Mouse (Mus musculus): Measurements from ENCODE around the gene Mad1l1. TPM values are rescaled to one million over a fixed set of nuclear protein-coding genes. Genes with fewer than 3 reads are reported as not detected.

Mad1l1 gene
- polyA plus RNA-seq, 2 experiments: 31.8 to 38.2 TPM

GRCm38 (mm10) chr5:140255265-140255664, 66.1 kb downstream of the Mad1l1 start:
- Histone ChIP-seq H3K4me3 (replicated peaks; ENCODE audit: low read length) (no peak overlapping the region), H3K4me1 (ENCODE audit: control insufficient read depth, insufficient read depth, low read length) (no peaks in the 10 kb centered on the region), H3K36me3 (ENCODE audit: control insufficient read depth, insufficient read depth, low read length) (peaks cover 4% of the 10 kb centered on the region; the same call in 1 of the 2 replicates), H3K9me3 (ENCODE audit: control insufficient read depth, low read length) (no peaks in the 10 kb centered on the region), H3K27ac (replicated peaks; ENCODE audit: low read depth, low read length) (no peak overlapping the region), H3K9ac (ENCODE audit: low read depth, low read length, severe bottlenecking) (no peak overlapping the region), H3K4me2 (replicated peaks; ENCODE audit: low read depth, low read length, severe bottlenecking) (no peak overlapping the region), H3K27me3 (ENCODE audit: control insufficient read depth, insufficient read depth, low read length) (no peaks in the 10 kb centered on the region)
- no peak for TF ChIP-seq POLR2A (IDR thresholded peaks at IDR 0.05; ENCODE audit: borderline replicate concordance, extremely low read depth, insufficient read depth, insufficient read length)
- DNase-seq (ENCODE audit: low spot score) (no peak), ATAC-seq (ENCODE audit: low FRiP score, low read depth) (no peak)
- WGBS: 73% methylated on average over 5 of the region's 5 CpGs

- DNase-seq (ENCODE audit: low spot score) (no peak), ATAC-seq (ENCODE audit: low FRiP score, low read depth) (no peak)
- H3K27ac ChIP-seq (replicated peaks; ENCODE audit: low read depth, low read length): no peak overlapping the region
- H3K9me3 ChIP-seq (ENCODE audit: control insufficient read depth, low read length): no peaks in the 10 kb centered on the region
- no peak overlapping the region for H3K4me3 ChIP-seq (replicated peaks; ENCODE audit: low read length)
- 88% methylated on average over 1 of the region's 1 CpGs for WGBS
- H3K4me2 ChIP-seq (replicated peaks; ENCODE audit: low read depth, low read length, severe bottlenecking): no peak overlapping the region
- no peaks in the 10 kb centered on the region for H3K4me1 ChIP-seq (ENCODE audit: control insufficient read depth, insufficient read depth, low read length)
- no peaks in the 10 kb centered on the region for H3K36me3 ChIP-seq (ENCODE audit: control insufficient read depth, insufficient read depth, low read length)
- H3K9ac ChIP-seq (ENCODE audit: low read depth, low read length, severe bottlenecking): no peak overlapping the region
- no peak for TF ChIP-seq POLR2A (IDR thresholded peaks at IDR 0.05; ENCODE audit: borderline replicate concordance, extremely low read depth, insufficient read depth, insufficient read length)
- no peaks in the 10 kb centered on the region for H3K27me3 ChIP-seq (ENCODE audit: control insufficient read depth, insufficient read depth, low read length)
These were observed 66.7 kb downstream of the Mad1l1 start for GRCm38 (mm10) chr5:140254656-140255055.

GRCm38 (mm10) chr5:140251989-140252388, 69.4 kb downstream of the Mad1l1 start:
- Histone ChIP-seq H3K9ac (ENCODE audit: low read depth, low read length, severe bottlenecking) (no peak overlapping the region), H3K4me1 (ENCODE audit: control insufficient read depth, insufficient read depth, low read length) (no peaks in the 10 kb centered on the region), H3K27me3 (ENCODE audit: control insufficient read depth, insufficient read depth, low read length) (no peaks in the 10 kb centered on the region), H3K27ac (replicated peaks; ENCODE audit: low read depth, low read length) (no peak overlapping the region), H3K4me2 (replicated peaks; ENCODE audit: low read depth, low read length, severe bottlenecking) (no peak overlapping the region), H3K36me3 (ENCODE audit: control insufficient read depth, insufficient read depth, low read length) (no peaks in the 10 kb centered on the region), H3K9me3 (ENCODE audit: control insufficient read depth, low read length) (no peaks in the 10 kb centered on the region), H3K4me3 (replicated peaks; ENCODE audit: low read length) (no peak overlapping the region)
- WGBS: 94% methylated on average over 2 of the region's 2 CpGs
- no peak for ATAC-seq (ENCODE audit: low FRiP score, low read depth)
- DNase-seq (ENCODE audit: low spot score): no peak
- no peak for TF ChIP-seq POLR2A (IDR thresholded peaks at IDR 0.05; ENCODE audit: borderline replicate concordance, extremely low read depth, insufficient read depth, insufficient read length)

- Histone ChIP-seq H3K27ac (replicated peaks; ENCODE audit: low read depth, low read length) (no peak overlapping the region), H3K36me3 (ENCODE audit: control insufficient read depth, insufficient read depth, low read length) (no peaks in the 10 kb centered on the region), H3K9me3 (ENCODE audit: control insufficient read depth, low read length) (no peaks in the 10 kb centered on the region), H3K9ac (ENCODE audit: low read depth, low read length, severe bottlenecking) (no peak overlapping the region), H3K4me1 (ENCODE audit: control insufficient read depth, insufficient read depth, low read length) (no peaks in the 10 kb centered on the region), H3K4me3 (replicated peaks; ENCODE audit: low read length) (no peak overlapping the region), H3K4me2 (replicated peaks; ENCODE audit: low read depth, low read length, severe bottlenecking) (no peak overlapping the region), H3K27me3 (ENCODE audit: control insufficient read depth, insufficient read depth, low read length) (no peaks in the 10 kb centered on the region)
- 90% methylated on average over 3 of the region's 3 CpGs for WGBS
- no peak for DNase-seq (ENCODE audit: low spot score)
- ATAC-seq (ENCODE audit: low FRiP score, low read depth): no peak
- no peak for TF ChIP-seq POLR2A (IDR thresholded peaks at IDR 0.05; ENCODE audit: borderline replicate concordance, extremely low read depth, insufficient read depth, insufficient read length)
These were observed 71.0 kb downstream of the Mad1l1 start for GRCm38 (mm10) chr5:140250370-140250769.

GRCm38 (mm10) chr5:140249359-140250062, 71.8 kb downstream of the Mad1l1 start:
- Histone ChIP-seq H3K4me3 (replicated peaks; ENCODE audit: low read length) (no peak overlapping the region), H3K4me1 (ENCODE audit: control insufficient read depth, insufficient read depth, low read length) (no peaks in the 10 kb centered on the region), H3K27ac (replicated peaks; ENCODE audit: low read depth, low read length) (no peak overlapping the region), H3K36me3 (ENCODE audit: control insufficient read depth, insufficient read depth, low read length) (no peaks in the 10 kb centered on the region), H3K9ac (ENCODE audit: low read depth, low read length, severe bottlenecking) (no peak overlapping the region), H3K4me2 (replicated peaks; ENCODE audit: low read depth, low read length, severe bottlenecking) (no peak overlapping the region), H3K9me3 (ENCODE audit: control insufficient read depth, low read length) (no peaks in the 10 kb centered on the region), H3K27me3 (ENCODE audit: control insufficient read depth, insufficient read depth, low read length) (no peaks in the 10 kb centered on the region)
- no peak for ATAC-seq (ENCODE audit: low FRiP score, low read depth)
- no peak for TF ChIP-seq POLR2A (IDR thresholded peaks at IDR 0.05; ENCODE audit: borderline replicate concordance, extremely low read depth, insufficient read depth, insufficient read length)
- WGBS: 85% methylated on average over 6 of the region's 6 CpGs
- DNase-seq (ENCODE audit: low spot score): no peak
